Mouse (Mus musculus): ENCODE data around the gene Sema4b.
A peak's percentile ranks its signal among the peaks of the same experiment; 100 is the strongest.

Gene Sema4b

GRCm38 (mm10) chr7:80186531-80187296 lies at the start of gene Sema4b:
Gene Sema4b, plus strand, starts transcription at chr7:80186841.
- DNase-seq (ENCODE audit: low spot score in 2 of 2): peak; percentile 81 to 90

GRCm38 (mm10) chr7:80138375-80138774 lies 48.3 kb upstream of the Sema4b start:
- no peak for DNase-seq (ENCODE audit: low spot score in 2 of 2)

- DNase-seq (ENCODE audit: low spot score in 2 of 2): peak; percentile 79 to 89
Observed at GRCm38 (mm10) chr7:80140815-80141214, 45.8 kb upstream of the Sema4b start.

- peak; percentile 72 to 78 for DNase-seq (ENCODE audit: low spot score in 2 of 2)
Observed at GRCm38 (mm10) chr7:80143331-80144273, 43.0 kb upstream of the Sema4b start.

- no peak for DNase-seq (ENCODE audit: low spot score in 2 of 2)
Observed at GRCm38 (mm10) chr7:80144695-80145094, 41.9 kb upstream of the Sema4b start.

GRCm38 (mm10) chr7:80146077-80146476 lies 40.6 kb upstream of the Sema4b start:
- peak; percentile 75 to 76 for DNase-seq (ENCODE audit: low spot score in 2 of 2)

GRCm38 (mm10) chr7:80149356-80149755 lies 37.3 kb upstream of the Sema4b start:
- DNase-seq (ENCODE audit: low spot score in 2 of 2): no peak

- DNase-seq (ENCODE audit: low spot score in 2 of 2): peak in 1 of 2 experiments; percentile 54
Observed at GRCm38 (mm10) chr7:80152152-80152551, 34.5 kb upstream of the Sema4b start.

GRCm38 (mm10) chr7:80152756-80153155 lies 33.9 kb upstream of the Sema4b start:
- no peak for DNase-seq (ENCODE audit: low spot score in 2 of 2)

- DNase-seq (ENCODE audit: low spot score in 2 of 2): no peak
Observed at GRCm38 (mm10) chr7:80154689-80155088, 32.0 kb upstream of the Sema4b start.

GRCm38 (mm10) chr7:80156711-80157227 lies 29.9 kb upstream of the Sema4b start:
- peak; percentile 80 to 87 for DNase-seq (ENCODE audit: low spot score in 2 of 2)

GRCm38 (mm10) chr7:80158496-80159268 lies 28.0 kb upstream of the Sema4b start:
- no peak for DNase-seq (ENCODE audit: low spot score in 2 of 2)

GRCm38 (mm10) chr7:80160293-80160944 lies 26.2 kb upstream of the Sema4b start:
- DNase-seq (ENCODE audit: low spot score in 2 of 2): no peak

GRCm38 (mm10) chr7:80160945-80161306 lies 25.7 kb upstream of the Sema4b start:
- DNase-seq (ENCODE audit: low spot score in 2 of 2): no peak

GRCm38 (mm10) chr7:80165432-80165831 lies 21.2 kb upstream of the Sema4b start:
- no peak for DNase-seq (ENCODE audit: low spot score in 2 of 2)

GRCm38 (mm10) chr7:80166740-80167139 lies 19.9 kb upstream of the Sema4b start:
- peak; percentile 70 to 79 for DNase-seq (ENCODE audit: low spot score in 2 of 2)

GRCm38 (mm10) chr7:80169847-80170246 lies 16.8 kb upstream of the Sema4b start:
- DNase-seq (ENCODE audit: low spot score in 2 of 2): no peak

- no peak for DNase-seq (ENCODE audit: low spot score in 2 of 2)
Observed at GRCm38 (mm10) chr7:80171345-80171744, 15.3 kb upstream of the Sema4b start.

GRCm38 (mm10) chr7:80172069-80172956 lies 14.3 kb upstream of the Sema4b start:
- DNase-seq (ENCODE audit: low spot score in 2 of 2): no peak

- DNase-seq (ENCODE audit: low spot score in 2 of 2): no peak
Observed at GRCm38 (mm10) chr7:80176159-80176558, 10.5 kb upstream of the Sema4b start.

All from spleen, postnatal 4 days (tissue).